Mouse (Mus musculus): ENCODE results near the gene D17H6S53E.

DNA sequence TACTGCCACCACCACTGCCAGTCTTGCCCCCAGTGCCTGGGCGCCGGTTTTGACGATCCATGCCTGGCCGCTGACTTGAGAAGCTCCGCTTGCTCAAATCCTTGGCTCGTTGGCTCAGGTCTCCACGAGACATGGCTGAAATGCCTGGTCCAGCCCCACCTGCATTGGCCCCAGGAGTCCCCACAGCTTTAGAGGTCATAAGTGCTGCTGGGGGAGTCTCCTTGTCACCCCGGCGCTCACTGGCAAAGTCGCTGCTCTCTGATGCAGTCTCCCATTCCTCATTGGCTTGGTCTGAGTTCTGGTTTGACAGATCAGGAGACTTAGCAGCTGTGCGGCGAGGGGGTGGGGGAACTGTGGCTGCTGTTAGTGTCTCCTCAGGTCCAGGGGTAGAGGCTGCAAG is 29.3 kb downstream of the D17H6S53E start:
- TF ChIP-seq MAFK (IDR thresholded peaks at IDR 0.05; ENCODE audit: insufficient read depth, low read depth, low read length) (no peak), CHD2 (IDR thresholded peaks at IDR 0.05; ENCODE audit: low read depth, low read length) (no peak), ZC3H11A (IDR thresholded peaks at IDR 0.05; ENCODE audit: borderline replicate concordance, low read depth, low read length) (no peak), ZNF384 (IDR thresholded peaks at IDR 0.05; ENCODE audit: low read depth, low read length) (no peak), HCFC1 (IDR thresholded peaks at IDR 0.05; ENCODE audit: borderline replicate concordance, insufficient read depth, low read length) (no peak)

All from ES-E14 (cell line).